Mouse (Mus musculus): ENCODE measurements at regions not wholly inside any gene's neighbourhood (a gene's known extent, or its start where the extent isn't known, plus 50 kb on each side); places are given as distances from the start of the nearest gene placed in this dataset.

- DNase-seq (ENCODE audit: low spot score in 2 of 2), result peak; percentile 22 to 45
Measured at GRCm38 (mm10) chrX:40350936-40351335, 487.5 kb upstream of the Cypt14 start.

GRCm38 (mm10) chrX:40336555-40336954 lies 473.2 kb upstream of the Cypt14 start:
- no peak for DNase-seq (ENCODE audit: low spot score in 2 of 2)
